Mouse (Mus musculus): ENCODE measurements around the gene Mitf.

Mitf gene

DNA sequence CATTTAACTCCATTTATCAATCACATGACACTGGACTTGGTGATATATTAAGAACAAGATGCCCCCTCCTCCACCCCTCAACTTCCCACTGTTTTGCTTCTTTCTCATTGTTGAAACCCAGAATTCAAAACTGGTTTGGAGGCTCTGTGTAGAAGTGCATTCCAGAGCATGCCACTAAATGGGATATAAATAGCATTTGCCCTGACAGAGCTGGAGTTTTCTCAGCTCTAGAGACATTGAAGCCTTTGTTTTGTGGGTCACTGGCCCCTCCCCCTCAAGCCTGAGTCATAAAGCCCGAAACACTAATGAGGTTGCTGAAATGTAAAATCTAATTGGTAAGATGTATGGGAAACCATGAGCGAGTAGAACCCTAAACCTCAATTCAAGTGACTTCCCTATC lies 76.6 kb downstream of the Mitf start:
- DNase-seq: peak; percentile 32

DNA sequence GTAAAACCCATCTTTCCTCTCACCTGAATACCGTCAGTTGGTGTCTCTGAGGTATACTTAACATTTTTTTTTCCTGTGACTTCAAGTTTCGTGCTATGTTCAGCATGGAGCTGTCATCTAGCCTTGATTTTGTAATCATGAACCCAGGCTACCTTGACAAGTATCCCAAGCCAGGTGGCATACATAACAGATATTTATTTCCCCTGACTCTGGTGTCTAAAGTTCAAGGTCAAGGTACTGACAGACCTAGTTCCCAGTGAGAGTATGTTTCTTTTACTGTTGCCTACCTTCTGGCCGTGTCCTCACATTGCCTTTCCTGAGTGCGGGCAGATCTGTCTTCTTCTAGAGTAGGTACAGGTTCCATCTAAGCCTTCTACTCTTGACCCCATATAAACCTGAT lies 78.1 kb downstream of the Mitf start:
- no peak for DNase-seq

DNA sequence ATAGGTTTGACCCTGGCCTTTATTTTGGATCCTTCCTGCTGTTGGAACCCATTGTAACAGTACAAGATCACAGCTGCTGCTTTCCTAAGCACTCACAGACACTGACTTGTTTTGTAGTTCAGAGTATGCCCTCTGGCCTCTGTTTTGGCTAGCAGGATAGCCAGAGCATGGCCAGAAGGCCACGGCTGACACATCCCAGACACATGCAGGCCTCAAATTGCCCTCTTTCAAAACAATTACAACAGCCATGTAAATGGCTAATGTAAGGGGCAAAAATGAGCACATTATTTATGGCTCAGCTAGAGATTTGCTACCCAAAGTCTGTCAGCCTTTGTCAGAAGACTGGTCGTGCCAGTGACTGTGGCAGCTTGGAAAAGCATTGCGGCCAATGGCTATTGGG lies 78.8 kb downstream of the Mitf start:
- DNase-seq: no peak

DNA sequence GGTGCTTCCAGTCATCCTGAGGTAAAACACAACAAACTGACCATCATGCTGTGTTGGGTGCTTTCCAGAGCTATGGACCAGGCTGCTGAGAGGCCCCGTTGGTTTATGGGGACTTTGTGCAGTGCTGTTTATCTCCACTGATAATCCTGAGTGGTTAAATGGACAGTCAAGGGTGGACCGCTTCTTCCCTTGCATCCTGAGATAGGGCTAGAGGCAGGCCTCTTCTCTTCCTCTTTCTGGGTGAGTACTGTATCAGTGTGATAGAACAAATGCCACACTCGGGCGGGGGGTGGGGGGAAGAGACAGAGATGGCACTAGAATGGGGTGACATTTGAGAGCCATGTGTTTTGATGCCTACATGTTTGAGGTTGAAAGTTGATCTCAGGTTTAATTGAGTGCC lies 81.0 kb downstream of the Mitf start:
- no peak for DNase-seq

DNA sequence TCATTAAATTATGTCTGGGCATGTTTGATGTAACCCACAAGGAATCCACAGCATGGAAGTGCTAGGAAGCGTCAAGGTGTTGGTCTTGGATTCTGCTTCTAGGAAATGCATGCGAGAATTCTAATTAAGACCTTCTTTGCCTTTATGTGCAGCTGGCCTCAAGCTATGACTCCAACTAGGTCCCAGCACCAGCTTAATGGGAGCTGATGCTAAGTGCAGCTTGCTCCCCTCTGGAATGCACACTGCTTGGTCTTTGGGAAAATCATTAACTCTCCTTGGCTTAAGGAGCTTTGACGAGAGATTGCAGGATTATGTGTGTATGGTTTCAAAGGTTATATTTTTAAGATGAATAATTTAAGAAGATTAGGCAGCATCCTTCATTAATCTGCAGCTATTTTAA lies 81.7 kb downstream of the Mitf start:
- DNase-seq: peak; percentile 66

DNA sequence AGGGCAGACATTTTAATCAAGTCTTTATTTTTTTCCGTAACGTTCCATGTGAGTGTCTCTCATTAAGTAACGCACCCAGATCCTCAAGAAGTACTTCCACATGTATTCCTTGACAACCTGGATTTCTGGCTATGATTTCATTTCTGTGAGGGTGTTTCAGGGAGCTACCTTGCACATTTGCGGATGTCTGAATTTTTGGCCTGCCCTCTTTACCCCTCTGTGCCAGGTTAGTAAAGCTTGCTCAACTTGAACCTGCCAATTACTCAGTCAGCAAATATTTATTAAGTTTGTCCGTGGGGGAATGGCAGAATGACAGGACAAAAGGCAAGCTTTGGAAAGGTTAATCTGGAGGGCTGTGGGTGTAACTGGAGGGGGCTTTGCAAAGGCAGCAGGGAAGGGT lies 86.7 kb downstream of the Mitf start:
- DNase-seq: no peak

DNA sequence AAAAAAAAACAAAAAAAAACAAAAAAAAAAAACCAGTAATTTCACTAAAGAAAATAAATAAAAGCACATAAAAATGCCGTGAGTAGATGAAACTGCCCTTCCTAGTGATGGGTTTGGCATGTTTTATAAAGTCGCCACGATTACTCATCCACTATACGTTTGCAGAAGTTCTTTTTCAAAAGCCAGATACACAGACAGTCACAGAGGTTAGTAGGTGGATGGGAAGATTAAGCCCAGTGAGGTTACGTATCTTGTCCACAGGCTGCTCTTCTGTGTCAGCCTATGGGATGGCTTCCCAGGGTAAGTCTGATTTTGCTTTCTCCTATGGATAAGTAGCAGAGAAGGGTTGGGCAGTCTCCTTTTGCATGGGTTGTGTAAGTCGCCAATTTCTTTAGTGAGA lies 90.3 kb downstream of the Mitf start:
- no peak for DNase-seq

DNA sequence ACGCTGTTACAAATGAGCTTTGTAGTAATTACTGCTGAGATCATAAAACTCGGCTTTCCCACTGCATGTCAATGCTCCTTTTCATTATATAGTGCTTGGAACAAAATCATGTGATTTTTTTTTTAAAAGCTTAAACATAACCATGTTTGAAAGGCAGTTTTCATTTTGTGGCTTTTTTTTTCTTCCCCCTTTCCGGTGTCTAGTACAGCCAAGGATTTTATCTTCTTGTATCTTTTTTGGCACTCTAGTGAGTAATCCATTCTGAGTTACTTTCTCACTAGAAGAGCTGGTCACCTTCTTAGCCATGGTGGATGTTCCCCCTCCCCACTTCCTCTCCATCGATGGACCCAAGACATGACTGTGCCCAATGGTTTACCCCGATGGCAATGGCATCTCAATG lies 91.2 kb downstream of the Mitf start:
- no peak for DNase-seq

DNA sequence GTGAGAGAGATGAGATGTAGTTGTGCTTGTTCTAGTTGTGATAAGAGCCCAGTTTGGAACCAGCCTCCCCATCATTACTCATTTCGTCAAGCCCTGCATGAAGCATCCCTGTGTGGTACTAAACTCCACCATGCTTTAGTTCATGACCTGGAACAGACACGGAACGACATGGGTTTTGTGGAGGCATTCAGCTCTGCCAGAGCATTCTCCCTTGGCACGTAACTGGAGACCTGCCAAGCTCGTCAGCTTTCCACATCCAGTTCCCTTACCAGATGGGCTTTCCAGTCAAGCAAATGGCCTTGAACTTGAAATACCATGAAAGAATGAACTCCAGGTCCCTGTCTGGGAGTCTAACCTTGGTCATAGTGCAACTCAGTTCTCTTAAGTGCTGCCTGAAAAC lies 94.7 kb downstream of the Mitf start:
- DNase-seq: peak; percentile 33

DNA sequence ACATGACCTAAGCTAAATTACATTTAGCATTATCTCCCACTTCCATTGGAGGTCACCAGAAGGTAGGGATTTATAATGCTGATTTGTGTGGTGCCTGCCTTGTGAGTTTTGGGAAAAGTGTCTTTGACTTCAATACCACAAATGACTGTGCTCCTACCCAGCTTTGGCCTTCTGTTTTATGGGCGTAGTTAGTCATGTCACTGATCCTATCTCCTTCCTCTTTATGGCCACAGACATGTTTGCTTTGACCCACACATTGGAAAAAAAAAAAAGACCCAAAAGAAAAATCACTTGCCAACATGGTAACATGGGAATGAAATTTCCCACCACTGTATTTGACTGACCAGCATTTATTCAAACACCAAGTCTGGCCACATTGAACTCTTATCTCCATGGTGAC lies 95.4 kb downstream of the Mitf start:
- DNase-seq: no peak

DNA sequence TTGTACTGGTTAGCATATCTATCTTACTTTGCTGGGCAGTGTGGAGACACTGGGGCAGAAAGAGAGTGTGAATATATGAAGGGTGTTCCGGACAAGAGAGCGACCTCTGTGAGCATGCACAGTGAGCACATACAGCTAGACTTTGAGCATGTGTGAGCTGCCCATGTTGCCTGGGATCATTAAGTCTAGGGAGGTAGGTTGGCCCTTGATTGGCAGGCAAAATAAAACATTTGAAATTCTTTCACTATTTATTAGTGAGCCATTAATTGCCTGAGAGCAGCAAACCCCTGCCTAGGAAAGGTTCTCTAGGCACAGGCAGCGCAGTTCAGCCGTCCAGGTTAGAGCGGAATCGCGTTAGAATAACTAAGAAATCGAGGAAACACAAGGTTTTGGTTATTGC lies 107.9 kb downstream of the Mitf start:
- peak; percentile 70 for DNase-seq

DNA sequence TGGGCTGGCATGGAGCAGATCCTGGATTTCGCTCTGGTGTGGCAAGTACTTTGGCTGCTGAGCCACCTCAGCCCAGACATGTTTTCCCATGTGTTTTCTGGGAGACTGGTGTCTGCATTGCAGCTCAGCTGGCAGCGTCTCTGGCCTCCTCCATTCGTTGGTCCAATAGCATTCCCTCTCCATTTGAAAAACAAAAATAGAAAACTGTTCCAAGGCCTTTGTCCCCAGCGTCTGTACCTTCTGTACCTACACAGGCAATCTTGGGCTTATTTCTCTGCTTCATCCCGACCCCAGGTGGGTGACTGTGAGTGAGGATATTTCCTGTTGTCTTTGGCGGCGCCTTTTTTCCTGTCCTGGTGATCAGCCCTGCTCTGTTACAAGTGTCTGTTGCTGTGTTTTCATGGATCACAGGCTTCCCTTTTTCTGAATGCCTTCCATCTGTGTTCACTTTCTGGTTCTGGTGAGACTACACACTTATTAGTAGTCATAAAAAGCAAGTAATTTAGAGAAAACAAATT lies 109.6 kb downstream of the Mitf start:
- peak; percentile 25 for DNase-seq

DNA sequence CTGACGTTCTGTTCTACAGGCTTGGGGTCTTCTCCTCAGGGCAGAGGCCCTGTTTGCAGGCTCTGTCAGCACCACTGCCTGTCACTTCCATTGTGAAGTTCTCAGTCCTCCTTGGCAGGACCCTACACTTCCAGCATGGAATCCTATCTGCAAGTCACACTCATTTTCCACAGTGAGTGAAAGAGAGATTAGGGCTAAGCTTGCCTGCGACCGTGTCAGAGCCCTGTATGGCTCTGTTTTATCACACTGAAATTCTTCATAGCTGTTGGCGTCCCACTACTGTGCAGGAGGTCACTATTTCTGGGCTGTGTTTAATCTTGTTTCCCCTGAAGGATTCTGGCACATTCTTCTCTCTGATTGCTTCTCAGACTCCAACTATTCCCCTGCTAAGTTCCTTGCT lies 111.2 kb downstream of the Mitf start:
- DNase-seq: no peak

DNA sequence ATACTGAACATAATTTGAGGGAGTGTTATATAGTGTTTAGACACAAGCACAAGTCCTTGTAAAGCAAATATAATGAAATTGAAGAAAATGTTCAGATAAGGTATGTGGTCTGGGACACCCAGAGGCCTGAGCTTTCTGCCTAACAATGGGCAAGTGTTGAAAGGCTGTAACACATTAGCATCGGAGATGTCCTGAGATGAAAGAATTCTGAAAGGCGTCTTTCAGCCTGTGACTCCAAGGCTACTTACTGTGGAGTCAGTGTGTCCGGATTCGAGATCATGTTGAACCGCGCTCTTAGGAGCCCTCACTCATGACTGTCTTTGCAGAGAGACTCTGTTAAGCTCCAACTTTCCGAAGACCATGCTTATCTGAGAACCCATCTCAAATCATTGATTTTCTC lies 111.6 kb downstream of the Mitf start:
- no peak for DNase-seq

DNA sequence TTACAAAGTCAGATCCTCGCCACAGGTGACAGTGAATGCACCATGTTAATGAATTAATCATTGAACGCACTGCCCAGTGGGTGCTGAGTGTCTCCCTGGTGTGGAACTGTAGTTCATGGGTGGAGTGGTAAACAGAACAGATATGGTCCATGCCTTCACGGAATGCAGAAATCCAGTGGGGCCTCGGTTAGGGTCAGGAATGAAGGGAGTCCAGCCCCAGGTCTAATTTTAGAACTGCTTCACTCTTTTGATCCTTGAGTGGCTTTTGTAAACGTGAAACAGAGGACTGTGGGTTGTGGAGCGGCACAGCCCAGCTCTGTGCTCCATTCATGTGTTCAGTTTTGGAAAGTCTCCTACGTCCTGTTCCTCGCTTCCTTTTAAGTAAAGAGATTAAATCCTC lies 112.4 kb downstream of the Mitf start:
- peak; percentile 83 for DNase-seq

DNA sequence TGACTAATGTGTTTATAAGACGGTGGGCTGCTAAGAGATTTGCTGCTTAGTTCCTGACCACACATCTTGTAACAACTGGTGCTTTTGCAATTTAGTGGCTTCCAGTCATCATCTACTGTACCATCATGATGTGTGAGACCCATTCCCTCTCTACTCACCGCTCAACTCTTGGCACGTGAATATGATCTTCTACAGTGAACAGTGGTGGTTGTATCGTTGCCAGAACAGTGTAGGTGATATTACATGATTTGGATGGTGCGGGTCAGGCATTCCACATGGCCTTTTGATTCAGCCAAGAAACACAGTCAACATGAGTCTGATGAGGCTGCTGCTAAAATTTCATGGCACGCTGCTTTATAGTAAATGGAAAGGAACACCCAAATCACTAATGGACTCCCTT lies 114.7 kb downstream of the Mitf start:
- no peak for DNase-seq

DNA sequence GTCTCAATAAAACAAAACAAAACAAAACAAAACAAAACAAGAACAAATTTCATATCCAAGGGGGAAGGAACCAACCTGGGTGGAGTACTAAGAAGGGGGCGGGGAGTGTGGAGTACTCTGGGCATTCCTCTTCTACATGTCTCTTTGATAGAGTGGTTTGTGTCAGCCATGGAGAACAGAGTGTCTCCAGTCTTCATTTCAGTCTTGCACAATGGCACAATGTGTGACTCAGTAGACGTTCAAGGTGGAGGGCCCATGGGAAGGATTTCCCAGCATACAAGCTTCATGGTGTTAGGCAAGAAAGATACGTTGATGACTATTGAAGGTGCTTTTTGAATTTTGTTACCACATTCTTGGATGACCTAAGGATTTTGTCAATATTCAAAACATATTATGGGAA lies 117.4 kb downstream of the Mitf start:
- DNase-seq: no peak

DNA sequence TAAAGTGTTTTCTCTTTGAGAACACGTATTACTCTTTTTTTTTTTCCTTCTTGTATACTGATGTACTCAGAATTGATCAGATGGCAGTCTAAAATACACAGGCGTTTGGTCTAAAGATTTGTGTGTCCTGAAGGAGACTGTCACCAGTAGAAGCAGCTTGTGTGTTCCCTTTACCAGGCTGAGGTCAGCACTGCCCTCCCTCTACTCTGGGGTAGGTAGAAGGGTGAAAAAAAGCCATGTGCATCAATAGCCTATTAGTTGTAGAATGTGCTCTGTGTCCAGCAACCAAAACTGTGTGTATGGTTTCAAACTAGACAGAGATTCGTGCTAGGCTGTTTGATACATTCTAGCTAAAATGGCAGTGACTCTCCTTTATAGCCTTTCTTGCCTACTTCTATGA lies 122.2 kb downstream of the Mitf start:
- no peak for DNase-seq

DNA sequence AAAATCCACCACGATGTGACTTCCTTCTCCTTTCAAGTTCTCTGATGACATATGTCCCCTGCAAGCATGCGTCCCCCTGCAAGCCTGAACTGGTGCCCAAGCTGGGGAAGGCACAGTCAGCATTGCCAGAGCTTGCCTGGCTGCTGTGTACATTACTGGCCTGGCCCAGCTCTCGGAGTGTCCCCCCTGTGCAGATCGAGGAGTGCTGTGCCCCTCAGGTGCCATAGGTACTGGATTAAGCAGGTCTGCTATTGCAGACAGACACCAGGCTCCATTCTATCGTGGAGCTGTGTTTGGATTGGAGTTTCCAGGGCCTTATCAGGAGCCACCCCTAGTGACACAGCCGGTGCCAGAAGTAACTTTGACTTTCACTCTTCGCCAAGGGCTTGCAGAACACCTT lies 122.6 kb downstream of the Mitf start:
- DNase-seq: peak; percentile 56

DNA sequence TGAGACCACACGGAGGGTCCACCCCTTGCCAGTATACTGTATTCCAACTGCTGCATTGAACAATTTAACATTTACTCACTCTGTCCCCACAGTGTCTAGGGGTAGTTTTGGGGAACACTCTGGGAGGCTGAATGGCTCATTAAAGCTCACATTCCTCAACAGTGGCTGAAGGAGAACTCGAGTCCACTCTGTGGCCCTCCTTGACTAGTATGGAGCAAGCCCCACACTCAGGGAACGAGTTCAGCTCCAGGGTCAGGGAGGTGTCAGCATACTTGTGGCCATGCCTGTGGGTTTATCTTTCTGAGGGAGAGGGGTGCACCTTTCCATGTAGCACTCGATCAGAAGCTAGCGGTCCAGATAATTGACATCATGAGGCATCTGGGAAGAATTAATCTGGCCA lies 130.3 kb downstream of the Mitf start:
- no peak for DNase-seq

DNA sequence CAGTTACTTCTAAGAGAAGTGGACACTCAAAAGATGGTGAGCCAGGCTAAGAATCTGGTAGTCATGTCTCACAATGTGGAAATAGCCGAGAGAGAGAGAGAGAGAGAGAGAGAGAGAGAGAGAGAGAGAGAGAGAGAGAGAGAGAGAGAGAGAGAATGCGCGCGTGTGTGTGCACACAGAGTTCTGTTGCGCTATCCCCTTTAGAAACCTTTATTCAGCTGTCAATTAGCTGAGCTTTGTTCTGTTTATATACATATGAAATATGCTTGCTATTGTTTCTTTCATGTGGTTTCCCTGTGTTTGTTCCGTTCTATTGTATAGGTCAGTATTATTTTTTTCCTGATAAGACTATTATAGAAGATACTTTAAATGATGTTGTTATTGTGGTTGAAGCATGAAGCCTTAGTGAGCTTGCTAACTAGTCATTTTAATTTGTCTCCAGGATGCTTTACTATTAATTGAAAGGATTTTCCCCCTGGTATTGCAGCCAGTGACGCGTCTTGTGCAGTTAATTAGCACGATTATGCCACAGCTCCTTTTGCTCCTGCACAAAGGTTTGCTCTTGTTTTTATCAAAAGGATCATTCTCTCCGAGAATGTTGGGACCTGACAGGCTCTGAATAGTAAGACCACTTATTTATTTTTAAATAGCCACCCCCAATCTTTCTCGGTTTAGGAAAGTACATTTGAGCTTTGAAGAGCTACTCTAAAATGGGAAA lies 131.2 kb downstream of the Mitf start:
- no peak for DNase-seq

DNA sequence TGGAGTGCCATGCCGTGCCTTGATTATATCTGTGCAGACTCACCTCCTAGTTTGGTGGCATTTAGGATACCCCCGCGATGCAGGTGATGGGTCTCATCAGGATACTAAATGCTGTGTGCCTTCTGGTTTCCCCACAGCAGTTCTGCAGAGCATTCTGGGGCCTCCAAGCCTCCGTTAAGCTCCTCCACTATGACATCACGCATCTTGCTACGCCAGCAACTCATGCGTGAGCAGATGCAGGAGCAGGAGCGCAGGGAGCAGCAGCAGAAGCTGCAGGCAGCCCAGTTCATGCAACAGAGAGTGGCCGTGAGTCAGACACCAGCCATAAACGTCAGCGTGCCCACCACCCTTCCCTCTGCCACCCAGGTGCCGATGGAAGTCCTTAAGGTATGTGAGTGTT lies 134.1 kb downstream of the Mitf start:
- DNase-seq: no peak

DNA sequence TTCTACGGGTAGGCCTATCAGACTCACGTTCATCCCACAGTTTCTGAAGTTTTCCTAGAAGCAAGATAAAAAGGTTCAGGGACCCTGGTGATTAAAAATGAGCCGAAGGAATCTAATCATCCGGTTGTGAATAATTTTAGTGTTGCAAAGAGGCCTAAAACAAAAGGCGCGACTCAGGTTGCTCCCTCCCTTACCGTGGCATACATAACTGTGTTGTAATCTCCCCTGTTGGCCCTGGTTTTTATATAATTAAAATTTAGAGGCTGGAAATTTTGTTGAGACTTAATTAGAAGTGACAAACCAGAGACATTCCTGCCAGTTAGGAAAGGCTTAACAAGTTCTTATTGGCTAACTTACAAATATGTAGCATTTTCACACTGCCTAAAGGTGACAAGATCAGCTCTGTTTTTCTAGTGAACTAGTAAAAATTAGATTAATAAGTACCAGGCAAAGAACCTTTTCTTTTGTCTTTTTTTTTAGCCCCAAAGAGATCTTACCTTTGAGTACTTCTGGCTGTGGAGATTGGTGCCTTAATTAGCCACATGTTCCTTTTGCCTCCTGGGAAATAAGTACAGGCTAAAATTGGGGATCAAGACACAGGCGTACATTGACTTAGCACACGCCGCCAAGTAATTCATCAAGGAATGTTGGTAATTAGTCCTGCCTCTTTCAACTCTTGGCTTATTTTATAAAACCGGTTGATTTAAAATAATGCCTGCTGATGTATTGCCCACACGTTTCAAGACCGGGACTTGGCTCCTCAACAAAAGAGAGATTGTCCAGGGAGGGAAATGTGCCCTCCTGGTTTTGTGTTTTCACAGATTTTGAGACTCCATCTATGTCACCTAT lies 143.4 kb downstream of the Mitf start:
- no peak for DNase-seq

DNA sequence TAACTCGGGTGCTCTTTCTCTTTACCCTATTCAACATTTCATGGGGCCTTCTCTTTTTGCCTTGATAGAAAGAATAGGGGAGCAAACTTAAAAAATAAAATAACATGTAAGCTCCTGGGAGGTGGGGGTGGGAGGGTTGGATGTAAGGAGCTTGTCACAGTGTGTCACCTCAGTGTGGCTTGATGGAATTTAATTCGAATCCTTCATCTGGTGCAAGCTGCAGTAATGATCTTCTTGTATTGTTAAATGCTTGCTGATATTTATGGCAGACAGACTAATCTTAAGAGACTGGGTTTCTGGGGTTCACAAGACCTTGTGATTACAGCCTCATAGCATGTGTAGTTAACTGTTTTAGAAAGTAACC lies 144.0 kb downstream of the Mitf start:
- no peak for DNase-seq

DNA sequence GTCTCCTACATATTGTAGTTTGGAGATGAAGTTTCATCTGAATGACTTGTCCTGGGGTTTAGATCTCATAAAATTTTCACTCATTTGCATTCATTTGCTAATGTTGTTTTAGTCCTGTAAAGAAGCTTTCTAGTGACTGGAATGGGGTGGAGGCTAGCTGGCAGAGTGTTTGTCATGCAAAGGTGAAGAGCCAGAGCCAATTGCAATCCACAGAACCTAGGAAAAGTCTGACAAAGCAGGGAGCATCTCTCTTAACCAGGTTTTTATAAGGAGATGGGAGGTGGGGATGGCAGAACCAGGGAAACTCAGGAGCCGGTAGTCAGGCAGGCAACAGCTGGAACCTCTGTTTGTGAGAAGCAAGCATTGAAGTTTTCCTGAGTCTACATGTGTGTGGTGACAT lies 144.9 kb downstream of the Mitf start:
- no peak for DNase-seq
